Mouse (Mus musculus) intestine, embryonic 16.5 days (tissue): ENCODE data around the gene Vps37c. TPM values are rescaled to one million over a fixed set of nuclear protein-coding genes. Genes with fewer than 3 reads are reported as not detected.

Experiments
- ATAC-seq: fragments of 200-750 bp; cut with Nextera tagmentation; 2 replicates; pipeline ENCODE4 v1.8.0; 2017; ENCODE audit warnings: moderate TSS enrichment, moderate library complexity
- H3K27ac ChIP-seq: fragments of 300-500 bp; sonication (generic); 2 replicates; pipeline ENCODE4 v1.5.1; 2014; ENCODE audit warnings: mild to moderate bottlenecking, low read length
- H3K27me3 ChIP-seq: fragments of 300-500 bp; sonication (generic); replicated peaks from 2 replicates; pipeline ENCODE4 v1.6.1; 2014; ENCODE audit warnings: low read length, control low read depth, mixed read lengths; ENCODE audit not compliant: control insufficient read depth, insufficient read depth
- H3K36me3 ChIP-seq: fragments of 300-500 bp; sonication (generic); 2 replicates; pipeline ENCODE4 v1.6.1; 2014; ENCODE audit warnings: low read length, control low read depth; ENCODE audit not compliant: control insufficient read depth, insufficient read depth
- H3K4me1 ChIP-seq: fragments of 300-500 bp; sonication (generic); 2 replicates; pipeline ENCODE4 v1.6.1; 2014; ENCODE audit warnings: low read length, control low read depth, mixed read lengths; ENCODE audit not compliant: control insufficient read depth, insufficient read depth
- H3K4me2 ChIP-seq: fragments of 300-500 bp; sonication (generic); 2 replicates; pipeline ENCODE4 v1.6.1; 2014; ENCODE audit warnings: low read depth, low read length, control low read depth
- H3K4me3 ChIP-seq: fragments of 300-500 bp; sonication (generic); 2 replicates; pipeline ENCODE4 v1.5.1; 2014; ENCODE audit warnings: mild to moderate bottlenecking, low read length
- H3K9ac ChIP-seq: fragments of 300-500 bp; sonication (generic); 2 replicates; pipeline ENCODE4 v1.6.1; 2014; ENCODE audit warnings: low read depth, low read length
- H3K9me3 ChIP-seq: fragments of 300-500 bp; sonication (generic); 2 replicates; pipeline ENCODE4 v1.6.1; 2016; ENCODE audit warnings: low read length, control low read depth; ENCODE audit not compliant: control insufficient read depth
- WGBS: fragments of 180-500 bp; shearing (Covaris S2); extraction: QIAGEN DNeasy Blood & Tissue Kit; methylation state at CpG from one replicate; pipeline ENCODE4 v1.1.7; 2014; 5-methylcytosine and 5-hydroxymethylcytosine counted together
- polyA plus RNA-seq: library from polyadenylated mRNA; unstranded; fragments of >200 nt; fragmentation: Nextera tagmentation; extraction: Ambion mirVana; gene quantifications from 2 replicates; pipeline ENCODE4 v1.2.1, GENCODE M21; 2015

The Vps37c gene
- polyA plus RNA-seq, 1 experiment from 2014 or later, result 36.2 TPM

DNA sequence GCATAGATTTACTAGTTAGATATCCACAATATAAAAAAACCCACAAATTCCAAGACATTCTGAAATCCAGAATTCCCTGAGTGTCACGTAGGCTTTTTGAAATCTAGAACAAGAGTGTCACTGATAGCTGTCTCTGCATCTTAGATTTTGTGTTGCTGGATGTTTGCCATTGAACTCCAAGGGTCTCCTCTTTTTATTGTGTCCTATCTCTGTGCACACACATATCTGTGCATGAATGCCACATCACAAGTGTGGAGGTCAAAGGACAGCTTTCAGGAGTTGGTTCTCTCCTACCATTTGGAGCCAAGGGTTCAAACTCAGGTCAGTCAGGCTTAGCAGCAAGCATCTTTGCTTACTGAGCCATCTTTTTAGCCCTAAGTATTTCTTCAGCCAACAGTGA lies 19.3 kb downstream of the Vps37c start:
- no peak overlapping the region for H3K27ac ChIP-seq
- H3K9me3 ChIP-seq, result no peaks in the 10 kb centered on the region
- WGBS, result 98% methylated on average over 1 of the region's 1 CpGs
- no peak overlapping the region for H3K4me3 ChIP-seq
- H3K27me3 ChIP-seq, result no peaks in the 10 kb centered on the region
- H3K9ac ChIP-seq, result no peak overlapping the region
- H3K4me1 ChIP-seq, result peaks cover 9% of the 10 kb centered on the region
- peaks cover 12% of the 10 kb centered on the region for H3K36me3 ChIP-seq
- ATAC-seq, result no peak
- no peak overlapping the region for H3K4me2 ChIP-seq

DNA sequence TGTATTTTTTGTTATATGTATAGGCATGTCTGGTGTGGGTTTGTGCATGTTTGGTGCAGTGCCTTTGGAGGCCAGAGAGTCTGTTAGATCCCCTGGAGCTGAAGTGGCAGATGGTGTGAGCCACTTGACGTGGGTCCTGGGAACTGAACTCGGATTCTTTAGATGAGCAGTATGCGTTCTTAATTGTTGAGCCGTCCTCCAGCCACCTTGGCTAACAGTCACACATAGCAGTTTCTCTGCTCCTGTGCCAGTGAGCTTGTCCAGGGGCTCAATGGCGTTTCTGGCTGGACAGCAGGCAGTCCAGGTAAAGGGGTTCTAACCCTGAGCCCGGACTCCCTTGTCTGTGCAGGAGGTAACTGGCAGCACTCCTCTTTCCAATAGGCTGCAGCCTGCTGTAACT lies 20.4 kb downstream of the Vps37c start:
- Histone ChIP-seq H3K4me2 (no peak overlapping the region), H3K9me3 (no peaks in the 10 kb centered on the region), H3K9ac (peak overlapping the region; percentile 36; the same call in 1 of the 2 replicates), H3K36me3 (peaks cover 12% of the 10 kb centered on the region), H3K27me3 (no peaks in the 10 kb centered on the region), H3K4me1 (peaks cover 9% of the 10 kb centered on the region), H3K4me3 (no peak overlapping the region), H3K27ac (no peak overlapping the region)
- 70% methylated on average over 6 of the region's 6 CpGs for WGBS
- no peak for ATAC-seq

GRCm38 (mm10) chr19:10709360-10710087 lies 21.0 kb downstream of the Vps37c start:
- Histone ChIP-seq H3K4me3 (no peak overlapping the region), H3K9ac (peak overlapping the region; percentile 36; the same call in 1 of the 2 replicates), H3K36me3 (peaks cover 12% of the 10 kb centered on the region), H3K4me1 (peaks cover 9% of the 10 kb centered on the region), H3K9me3 (no peaks in the 10 kb centered on the region), H3K27ac (no peak overlapping the region; the same call in 1 of the 2 replicates), H3K27me3 (no peaks in the 10 kb centered on the region), H3K4me2 (no peak overlapping the region)
- peak; percentile 86 for ATAC-seq
- WGBS, result 25% methylated on average over 8 of the region's 8 CpGs

- WGBS, result 69% methylated on average over 9 of the region's 9 CpGs
- Histone ChIP-seq H3K9ac (0 out of 2 replicates have a peak overlapping the region, but pooled peaks have one; percentile 3), H3K27ac (no peak overlapping the region; the same call in 1 of the 2 replicates), H3K27me3 (no peaks in the 10 kb centered on the region), H3K4me3 (no peak overlapping the region), H3K9me3 (no peaks in the 10 kb centered on the region), H3K36me3 (peaks cover 12% of the 10 kb centered on the region), H3K4me2 (no peak overlapping the region), H3K4me1 (peaks cover 9% of the 10 kb centered on the region)
- ATAC-seq, result peak; percentile 37
Observed at GRCm38 (mm10) chr19:10710088-10710511, 21.6 kb downstream of the Vps37c start.

DNA sequence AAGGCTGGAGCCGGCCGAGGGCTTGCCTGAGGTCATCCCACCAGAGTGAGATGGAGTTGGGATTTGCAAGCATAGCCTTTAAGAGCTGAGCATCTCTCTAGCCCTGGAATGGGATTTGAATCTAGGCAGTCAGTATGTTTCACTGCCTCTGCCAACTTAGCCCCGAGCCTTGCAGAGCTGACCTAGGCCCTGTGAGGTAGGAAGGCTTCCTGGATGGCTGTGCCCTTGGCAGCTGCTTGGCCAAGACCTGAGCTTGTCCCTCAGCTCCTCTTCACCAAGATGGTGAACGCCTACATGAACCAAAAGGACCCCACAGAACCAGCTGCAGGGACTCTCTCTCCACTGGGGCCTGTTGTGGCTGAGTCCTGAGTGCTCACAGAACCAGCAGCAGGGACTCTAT lies 22.2 kb downstream of the Vps37c start:
- Histone ChIP-seq H3K4me3 (no peak overlapping the region), H3K9me3 (no peaks in the 10 kb centered on the region), H3K27me3 (no peaks in the 10 kb centered on the region), H3K4me2 (no peak overlapping the region), H3K27ac (no peak overlapping the region), H3K4me1 (peaks cover 9% of the 10 kb centered on the region), H3K9ac (no peak overlapping the region), H3K36me3 (peaks cover 12% of the 10 kb centered on the region)
- no peak for ATAC-seq
- 94% methylated on average over 4 of the region's 4 CpGs for whole genome bisulfite sequencing

DNA sequence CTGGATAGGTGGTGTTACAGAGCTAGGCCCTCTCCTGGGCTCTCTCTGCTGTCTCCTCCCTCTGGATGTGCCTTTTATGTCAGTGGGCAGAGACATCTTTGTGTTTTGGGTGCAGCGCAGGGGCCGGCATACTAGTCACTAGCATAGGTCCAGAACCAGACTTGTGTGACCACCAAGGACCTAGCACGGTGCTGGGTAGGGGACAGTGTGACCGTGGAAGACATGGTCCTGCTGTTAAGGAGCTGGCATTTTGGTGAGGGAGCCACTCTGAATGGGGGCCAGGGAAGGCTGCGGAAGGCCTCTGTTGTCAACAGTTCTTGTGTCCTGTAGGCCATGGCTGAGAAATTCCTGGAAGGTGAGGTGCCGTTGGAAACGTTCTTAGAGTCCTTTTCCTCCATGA lies 23.7 kb downstream of the Vps37c start:
- H3K4me2 ChIP-seq, result no peak overlapping the region
- H3K4me3 ChIP-seq, result no peak overlapping the region
- 93% methylated on average over 7 of the region's 7 CpGs for WGBS
- H3K36me3 ChIP-seq, result peaks cover 7% of the 10 kb centered on the region
- no peaks in the 10 kb centered on the region for H3K27me3 ChIP-seq
- no peak for ATAC-seq
- no peaks in the 10 kb centered on the region for H3K9me3 ChIP-seq
- H3K9ac ChIP-seq, result no peak overlapping the region
- no peak overlapping the region for H3K27ac ChIP-seq
- H3K4me1 ChIP-seq, result peaks cover 9% of the 10 kb centered on the region

DNA sequence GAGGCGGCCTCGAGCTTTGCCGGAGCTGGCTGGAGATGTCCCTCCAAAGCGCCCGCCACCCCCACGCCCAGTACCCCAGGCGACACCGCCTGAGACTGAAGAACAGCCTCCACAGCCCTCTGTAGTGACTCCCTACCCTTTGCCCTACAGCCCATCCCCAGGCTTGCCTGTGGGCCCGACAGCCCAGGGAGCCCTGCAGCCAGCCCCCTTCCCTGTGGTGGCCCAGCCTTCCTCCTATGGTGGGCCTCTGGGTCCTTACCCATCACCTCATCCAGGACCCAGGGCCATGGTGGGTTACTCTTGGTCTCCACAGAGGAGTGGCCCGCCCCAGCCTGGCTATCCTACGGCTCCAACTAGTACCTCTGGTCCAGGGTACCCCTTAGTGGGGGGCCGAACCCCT lies 24.1 kb downstream of the Vps37c start:
- Histone ChIP-seq H3K9me3 (no peaks in the 10 kb centered on the region), H3K9ac (no peak overlapping the region), H3K36me3 (peaks cover 7% of the 10 kb centered on the region), H3K4me2 (no peak overlapping the region), H3K27ac (no peak overlapping the region), H3K4me3 (no peak overlapping the region), H3K27me3 (no peaks in the 10 kb centered on the region), H3K4me1 (peaks cover 9% of the 10 kb centered on the region)
- ATAC-seq, result no peak
- 96% methylated on average over 12 of the region's 12 CpGs for WGBS

DNA sequence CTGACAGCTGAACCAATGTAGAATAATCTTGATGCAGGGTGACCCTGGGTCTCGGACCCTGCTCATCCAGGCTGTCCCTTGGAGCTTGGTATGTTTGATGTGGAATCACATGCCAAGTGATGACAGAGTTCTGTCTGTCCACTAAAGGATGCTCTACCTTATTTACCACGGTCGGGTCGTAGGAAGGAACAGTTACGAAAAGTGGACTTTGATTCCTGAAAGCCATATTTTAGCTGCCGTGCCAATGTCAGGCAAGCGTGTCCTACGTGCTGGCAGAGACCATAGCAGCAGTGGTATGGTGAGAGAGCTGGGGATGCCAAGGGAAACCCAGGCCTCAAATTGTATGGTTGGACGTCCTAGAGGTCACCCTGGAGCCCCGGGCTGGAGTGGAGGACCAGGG lies 25.0 kb downstream of the Vps37c start:
- Histone ChIP-seq H3K4me2 (no peak overlapping the region), H3K9ac (no peak overlapping the region), H3K4me1 (peaks cover 9% of the 10 kb centered on the region), H3K27ac (no peak overlapping the region), H3K4me3 (no peak overlapping the region), H3K27me3 (no peaks in the 10 kb centered on the region), H3K36me3 (peaks cover 7% of the 10 kb centered on the region), H3K9me3 (no peaks in the 10 kb centered on the region)
- WGBS, result 90% methylated on average over 10 of the region's 10 CpGs
- no peak for ATAC-seq

- no peaks in the 10 kb centered on the region for H3K9me3 ChIP-seq
- H3K4me2 ChIP-seq, result no peak overlapping the region
- H3K4me1 ChIP-seq, result peaks cover 5% of the 10 kb centered on the region
- no peak overlapping the region for H3K4me3 ChIP-seq
- no peaks in the 10 kb centered on the region for H3K27me3 ChIP-seq
- ATAC-seq, result no peak
- no peak overlapping the region for H3K27ac ChIP-seq
- 75% methylated on average over 6 of the region's 6 CpGs for WGBS
- no peak overlapping the region for H3K9ac ChIP-seq
- H3K36me3 ChIP-seq, result peaks cover 7% of the 10 kb centered on the region
Observed at GRCm38 (mm10) chr19:10714168-10714567, 25.6 kb downstream of the Vps37c start.
